Mouse (Mus musculus): ENCODE data around the gene Csdc2.

DNA sequence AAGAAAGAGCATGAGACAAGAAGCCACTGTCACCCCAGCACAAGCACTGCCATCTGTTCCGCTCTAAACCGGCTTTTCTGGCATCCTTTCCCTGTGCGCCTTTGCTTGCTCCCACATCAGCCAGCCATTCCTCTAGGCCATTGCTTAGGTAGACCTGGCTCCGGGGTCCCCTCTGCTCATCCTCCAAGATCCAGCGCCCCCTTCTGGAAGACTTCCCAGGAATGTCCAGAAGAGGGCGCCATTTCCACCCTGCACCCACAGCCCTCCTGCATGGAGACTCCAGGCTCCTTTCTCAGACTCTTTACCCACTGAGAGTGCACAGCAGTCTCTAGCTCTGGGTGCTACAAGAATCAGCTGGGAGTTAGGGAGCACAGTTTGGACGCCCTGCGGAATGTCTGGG, 19.9 kb downstream of the Csdc2 start:
- TF ChIP-seq CHD2 (IDR thresholded peaks at IDR 0.05; ENCODE audit: low read depth, low read length) = no peak
- TF ChIP-seq HCFC1 (IDR thresholded peaks at IDR 0.05; ENCODE audit: borderline replicate concordance, insufficient read depth, low read length) = no peak
- no peak for TF ChIP-seq MAFK (IDR thresholded peaks at IDR 0.05; ENCODE audit: insufficient read depth, low read depth, low read length)
